Mouse (Mus musculus): Measurements from ENCODE around the gene Hmg20b.

The Hmg20b gene

DNA sequence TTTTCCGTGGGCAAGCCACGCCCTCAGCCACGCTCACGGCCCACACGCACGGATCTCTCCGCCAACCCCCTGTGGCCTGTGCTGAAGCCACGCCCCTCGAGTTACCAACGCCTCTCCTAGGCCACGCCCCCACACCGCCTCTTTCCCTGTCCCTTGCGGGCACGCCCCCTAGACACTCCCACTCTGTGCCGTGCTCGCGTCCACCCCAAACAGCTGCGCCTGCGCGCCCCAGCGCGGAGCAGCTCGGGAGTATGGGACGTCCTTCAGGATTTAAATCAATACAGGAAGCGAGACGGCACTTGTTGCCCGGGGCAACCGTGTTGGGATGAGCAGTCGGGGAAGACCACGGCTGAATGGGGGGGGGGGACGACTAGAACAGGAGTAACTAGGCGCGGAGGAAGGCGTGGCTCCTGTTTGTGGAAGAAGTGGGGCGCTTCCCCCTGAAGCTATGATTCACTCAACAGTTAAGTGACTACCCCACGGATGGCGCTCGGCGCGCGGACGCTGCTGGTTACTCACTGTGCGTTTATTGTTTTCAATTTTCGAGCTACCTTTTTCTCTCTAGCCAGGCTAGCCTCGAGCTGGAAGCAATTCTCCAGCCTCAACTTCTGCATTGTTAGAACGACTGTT, 28.4 kb upstream of the Hmg20b start:
- DNase-seq: peak; percentile 100

DNA sequence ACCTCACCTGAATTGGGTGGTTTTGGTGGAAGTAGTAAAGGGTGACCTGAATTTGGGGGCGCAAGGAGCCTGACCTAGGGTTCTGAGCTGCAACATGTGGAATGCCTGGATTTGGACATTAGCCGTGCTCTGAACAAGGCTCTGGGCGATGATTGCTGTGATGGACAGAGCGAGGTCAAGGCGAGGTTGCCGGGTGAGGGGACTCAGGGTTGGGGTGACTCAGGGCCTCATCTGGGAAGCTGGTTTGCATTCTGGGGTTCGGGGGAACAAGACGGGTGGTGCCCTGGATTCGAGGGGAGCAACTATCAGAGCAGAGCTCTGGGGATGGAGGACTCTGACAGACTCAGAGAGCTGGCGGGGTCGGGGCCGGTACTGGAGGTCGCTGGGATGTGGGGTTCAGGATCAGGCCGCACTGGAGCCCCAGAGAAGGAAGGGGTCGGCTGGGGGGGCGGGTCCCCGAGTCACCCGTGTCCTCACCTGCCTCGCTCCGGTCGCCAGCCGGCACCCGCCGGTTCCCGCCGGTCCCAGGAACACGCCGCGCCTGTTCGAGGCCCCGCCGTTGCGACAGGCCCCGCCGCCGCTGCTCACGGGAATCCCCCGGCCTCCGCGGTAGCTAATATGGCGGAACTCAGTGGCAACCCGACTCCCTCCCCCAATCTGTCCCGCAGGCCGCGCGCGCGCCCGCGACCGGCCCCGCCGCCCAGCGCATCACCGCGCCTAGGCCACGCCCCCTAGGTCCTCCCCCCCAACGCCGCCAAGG, 27.7 kb upstream of the Hmg20b start, which contains the start of gene Fzr1:
Gene Fzr1, minus strand, starts transcription at position 724 of the 760 bp plus-strand sequence.
- no peak for DNase-seq

DNA sequence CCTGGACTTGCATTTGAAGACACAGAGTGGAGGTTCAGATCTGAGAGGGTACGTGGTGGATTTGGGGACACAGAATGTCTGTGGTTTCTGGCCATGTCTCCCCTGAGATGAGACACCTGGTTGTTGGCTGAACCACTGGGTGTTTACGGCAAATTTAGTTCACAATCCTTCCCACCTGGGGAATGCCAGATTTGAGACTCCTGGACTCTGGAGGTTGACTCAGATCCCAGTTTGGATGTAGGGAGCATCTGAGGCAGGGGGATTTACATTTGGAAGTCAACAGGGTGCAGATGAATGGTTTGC, 27.0 kb upstream of the Hmg20b start:
- DNase-seq: no peak

DNA sequence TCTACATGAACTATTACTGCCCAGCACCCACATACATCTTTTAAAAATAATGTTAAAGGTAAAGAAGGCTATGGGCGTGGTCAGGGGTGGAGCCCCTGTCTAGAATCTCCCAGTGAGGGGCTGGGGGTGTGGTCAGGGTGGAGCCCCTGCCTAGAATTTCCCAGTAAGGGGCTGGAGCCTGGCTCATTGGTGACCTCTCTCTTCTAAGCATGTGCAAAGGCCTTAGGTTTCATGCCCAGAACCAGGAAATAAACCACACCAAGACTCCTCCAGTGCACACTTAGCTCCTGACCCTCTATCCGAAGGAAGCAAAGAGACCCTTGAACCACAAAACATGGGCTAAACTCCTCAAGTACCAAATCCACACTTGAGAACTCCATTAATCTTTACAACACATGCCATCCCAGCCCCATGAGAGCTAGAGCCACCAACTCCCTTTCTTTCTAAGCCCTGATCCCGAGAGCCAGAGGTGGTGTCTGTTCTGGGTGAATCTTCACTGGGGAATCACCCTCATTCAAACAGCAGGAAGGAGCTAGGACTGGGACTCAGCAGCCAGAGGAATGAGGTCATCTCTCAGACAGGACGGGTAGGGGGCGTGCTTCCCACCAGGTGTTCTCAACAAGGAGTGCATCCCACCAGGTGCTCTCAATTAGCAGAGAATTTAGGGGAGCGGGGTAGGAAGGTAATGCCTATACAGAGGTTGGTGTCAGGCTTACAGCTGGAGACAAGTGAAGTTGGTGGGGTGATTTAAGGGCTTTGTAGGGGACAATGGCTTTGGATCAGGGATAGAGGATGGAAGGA, 26.5 kb upstream of the Hmg20b start:
- no peak for DNase-seq

DNA sequence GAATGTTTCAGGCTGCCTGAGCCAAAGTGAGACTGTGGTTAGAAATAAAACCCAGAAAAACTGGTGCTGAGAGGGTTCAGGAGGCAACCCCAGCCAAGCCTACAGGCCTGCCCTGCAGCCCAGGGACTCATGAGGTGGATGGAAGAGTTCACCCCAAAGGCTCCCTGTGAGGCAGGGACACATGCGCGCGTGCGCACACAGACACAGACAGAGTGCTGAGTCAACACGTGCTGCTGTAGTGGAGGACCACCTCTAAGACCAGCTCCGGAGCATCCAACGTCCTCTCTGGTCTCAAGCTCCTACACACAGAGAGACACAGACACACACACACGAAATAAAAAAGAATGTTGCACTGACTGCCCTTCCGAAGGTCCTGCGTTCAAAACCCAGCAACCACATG, 25.0 kb upstream of the Hmg20b start:
- DNase-seq: no peak

DNA sequence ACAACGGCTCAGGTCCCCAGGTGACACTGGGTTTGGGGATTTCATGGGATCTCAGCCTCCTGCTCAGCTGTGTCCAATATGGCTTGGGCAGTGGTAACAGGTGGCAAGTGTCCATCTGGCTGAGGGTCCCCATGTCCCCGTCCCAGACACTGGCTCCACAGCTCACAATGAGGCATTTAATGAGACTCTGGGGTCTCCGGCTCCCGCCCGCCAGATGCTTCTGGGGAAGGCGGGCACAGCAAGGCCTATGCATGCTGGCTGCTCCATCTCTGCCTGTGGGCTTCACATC, 16.9 kb upstream of the Hmg20b start:
- DNase-seq: peak in 1 of 2 experiments; percentile 27

DNA sequence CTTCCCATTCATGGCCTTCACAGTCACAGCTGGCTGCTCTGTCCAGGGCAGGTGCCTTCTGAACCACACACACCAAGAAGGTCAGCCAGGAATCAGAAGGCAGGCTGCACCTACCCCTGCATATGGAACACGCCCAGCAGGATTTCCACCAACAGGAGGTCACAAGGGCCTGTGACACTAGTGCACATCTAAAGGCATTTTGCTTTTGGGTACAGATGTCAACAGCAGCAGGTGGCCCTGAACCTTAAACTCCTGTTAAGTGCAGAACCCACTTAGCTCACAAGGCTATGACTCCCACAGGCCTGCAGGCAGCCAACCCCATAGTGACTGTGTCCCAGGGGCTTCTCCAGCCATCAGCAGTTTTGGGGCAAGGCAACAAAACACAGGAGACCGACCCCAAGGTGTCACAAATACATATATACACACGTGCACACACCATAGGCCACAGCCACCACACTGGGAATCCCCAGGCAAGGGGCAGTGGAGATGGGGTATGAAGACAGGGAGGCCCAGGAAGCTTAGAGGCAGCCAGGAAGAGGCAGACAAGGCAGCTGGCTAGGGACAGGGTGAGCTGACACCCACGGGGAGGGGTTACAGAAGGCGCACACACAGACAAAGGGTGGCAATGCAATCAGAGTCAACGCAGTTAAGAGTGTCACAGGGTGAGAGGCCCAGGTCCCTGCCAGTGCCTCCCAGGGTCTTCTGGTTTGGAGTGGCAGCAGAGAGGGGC, 16.4 kb upstream of the Hmg20b start:
- DNase-seq: no peak

DNA sequence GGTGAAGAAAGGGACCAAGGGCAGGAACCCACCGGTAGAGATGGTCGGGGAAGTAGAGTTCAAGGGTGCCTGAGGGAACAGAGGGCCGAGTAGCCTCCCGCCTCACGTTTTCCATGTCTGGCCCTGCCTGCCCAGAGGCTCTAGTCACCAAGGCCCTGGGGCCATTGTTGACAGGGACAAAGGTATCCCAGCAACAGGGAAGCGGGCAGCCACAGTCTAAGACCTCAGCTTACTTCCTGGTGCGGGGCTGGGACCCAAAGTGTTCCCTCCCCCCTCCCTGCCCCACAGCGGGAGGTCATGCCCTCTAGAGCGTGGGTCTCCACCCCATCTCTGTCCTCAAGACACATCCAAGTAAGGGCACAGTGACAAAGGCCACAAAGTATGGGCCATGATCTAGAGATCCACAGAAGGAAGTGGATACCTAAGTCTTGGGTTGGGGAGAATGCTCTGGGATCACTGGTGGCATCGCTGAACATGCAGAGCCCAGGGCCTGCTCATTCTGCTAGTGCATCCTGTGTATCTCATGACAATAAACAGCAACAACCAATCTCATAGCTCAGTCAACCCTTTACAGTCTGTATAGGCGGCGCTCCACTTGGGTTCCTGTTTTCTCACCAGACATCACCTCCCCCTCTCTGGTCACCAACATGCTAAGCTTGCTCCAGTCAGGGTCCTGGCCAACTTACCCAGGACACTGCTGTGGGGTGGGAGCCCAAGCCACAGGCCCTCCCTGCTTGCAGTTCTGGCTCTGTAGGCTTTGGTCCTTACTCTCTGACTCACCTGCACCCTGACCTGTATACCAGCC, 15.6 kb upstream of the Hmg20b start, which contains the start of gene 4930404N11Rik:
Gene 4930404N11Rik, minus strand, starts transcription at position 145 of the 805 bp plus-strand sequence.
- DNase-seq: no peak

DNA sequence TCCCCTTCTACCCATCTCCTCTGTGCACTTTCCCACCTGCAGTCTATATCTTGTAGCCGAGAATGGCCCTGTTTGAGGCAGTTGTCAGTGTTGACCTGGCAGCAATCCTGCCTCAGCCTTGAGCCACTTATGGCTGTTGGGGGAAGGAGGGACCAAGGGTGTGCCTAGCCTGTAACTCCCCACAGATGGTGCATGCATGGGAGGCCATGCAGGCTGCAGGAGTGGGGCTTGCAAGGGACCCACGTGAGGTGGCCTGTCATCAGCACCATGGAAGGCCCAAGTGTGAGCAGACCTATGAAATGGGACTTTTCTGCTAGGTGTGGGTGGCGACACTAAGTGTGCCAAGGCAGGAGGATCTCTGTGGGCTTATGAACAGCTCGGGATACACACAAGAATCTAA, 14.8 kb upstream of the Hmg20b start:
- DNase-seq: no peak

DNA sequence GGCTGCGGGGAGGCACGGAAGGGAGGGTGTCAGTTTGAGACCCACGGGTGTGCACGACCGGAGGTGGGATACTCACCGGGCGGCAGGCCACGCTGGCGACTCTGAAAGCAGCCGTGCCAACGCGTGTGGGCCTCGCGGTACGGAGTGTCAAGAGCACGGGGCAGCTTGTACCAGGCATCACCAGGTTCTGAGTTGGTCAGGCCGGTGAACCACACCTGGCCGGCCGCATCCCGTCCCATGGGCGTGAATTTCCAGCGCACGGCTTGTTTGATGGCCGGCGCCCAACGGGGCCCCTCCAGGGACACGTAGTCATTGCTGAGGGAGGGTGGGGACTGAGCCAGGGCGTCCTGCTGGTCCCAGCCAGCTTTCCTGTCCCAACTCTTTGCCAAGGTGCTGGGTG, 14.4 kb upstream of the Hmg20b start:
- DNase-seq: no peak

DNA sequence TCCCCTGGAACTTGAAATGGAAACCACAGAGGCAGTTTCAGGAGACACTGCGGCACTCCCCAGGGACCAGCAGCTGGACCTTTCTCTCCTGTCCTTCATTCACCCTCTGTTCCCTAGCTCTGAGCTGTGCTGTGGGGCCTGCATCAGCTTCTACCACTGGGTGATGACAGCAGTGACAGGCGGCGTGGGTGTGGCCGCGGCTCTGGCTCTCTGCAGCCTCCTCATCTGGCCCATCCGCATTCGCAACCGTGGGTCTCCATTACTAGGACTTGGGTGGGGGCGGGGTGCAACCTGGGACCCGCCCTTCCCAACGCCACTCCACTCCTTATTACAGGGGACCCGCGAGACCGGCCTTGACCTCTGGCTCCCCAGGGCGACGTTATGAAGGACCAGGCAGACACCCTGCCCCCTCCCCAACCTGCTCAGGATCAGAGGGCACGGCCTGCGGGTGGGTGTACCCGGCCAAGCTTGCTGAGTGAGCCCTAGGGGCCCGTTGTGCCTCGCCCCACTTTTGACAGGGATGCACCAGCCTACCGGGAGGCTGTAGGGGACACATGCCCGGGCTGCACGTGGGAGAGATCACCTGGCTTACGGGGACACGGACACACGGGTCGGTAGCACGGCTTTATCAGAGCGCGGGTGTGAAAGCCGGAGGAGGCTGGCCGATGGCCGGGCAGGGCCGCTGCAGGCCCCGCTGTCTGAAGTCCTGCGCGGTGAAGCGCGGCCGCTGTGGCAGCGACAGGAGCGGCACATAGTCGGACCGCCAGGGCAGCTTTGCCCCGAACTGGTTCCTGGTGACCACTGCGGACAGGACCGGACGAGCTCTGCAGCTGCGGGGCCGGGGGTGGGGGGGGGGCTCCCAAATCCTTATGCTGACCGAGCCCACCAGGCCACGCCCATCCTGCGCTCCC, 13.4 kb upstream of the Hmg20b start:
- no peak for DNase-seq

DNA sequence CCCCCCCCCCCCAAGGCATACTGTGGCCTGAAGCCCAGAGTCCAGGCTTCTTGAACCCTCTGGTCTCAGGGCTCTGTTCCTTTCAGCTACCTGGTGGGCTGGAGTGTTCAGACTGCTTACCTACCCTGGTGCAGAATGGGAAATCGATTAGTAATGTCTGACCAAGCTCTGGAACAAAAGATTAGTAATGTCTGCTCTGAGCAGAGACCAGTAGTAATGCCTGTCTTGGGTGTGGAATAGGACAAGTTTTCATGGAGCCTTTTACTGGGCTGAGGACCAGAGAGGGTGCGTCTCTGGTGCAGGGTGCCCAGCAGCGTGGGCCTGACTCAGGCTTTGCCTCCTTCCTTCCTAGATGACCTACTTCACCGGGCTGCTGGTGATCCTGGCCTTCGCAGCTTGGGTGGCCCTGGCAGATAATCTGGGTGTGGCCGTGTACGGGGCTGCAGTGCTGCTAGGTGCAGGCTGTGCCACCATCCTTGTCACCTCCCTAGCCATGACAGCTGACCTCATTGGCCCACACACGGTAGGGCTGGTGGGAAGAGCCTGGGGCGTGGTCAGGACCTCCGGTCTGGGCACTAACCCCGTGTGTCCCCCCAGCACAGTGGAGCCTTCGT, 12.2 kb upstream of the Hmg20b start:
- no peak for DNase-seq

DNA sequence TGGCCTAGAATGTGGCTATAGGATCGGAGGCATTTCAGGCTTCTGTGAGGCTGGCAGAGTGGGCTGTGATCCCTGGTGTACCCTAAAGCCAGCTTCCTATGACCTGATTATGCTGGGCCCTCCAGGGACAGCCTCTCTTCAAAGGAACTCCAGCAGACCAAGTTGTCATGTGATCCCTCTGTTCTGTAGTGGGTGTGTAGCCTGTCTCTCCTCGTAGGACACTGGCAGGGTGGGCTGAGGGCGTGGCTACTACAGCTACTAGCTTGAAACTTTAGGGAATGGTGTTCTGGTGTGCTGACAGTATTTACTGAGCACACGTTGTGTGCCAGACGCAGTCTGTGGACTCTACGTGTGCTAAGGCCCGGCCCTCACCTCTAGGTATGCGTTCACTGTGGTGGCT, 10.4 kb upstream of the Hmg20b start:
- no peak for DNase-seq

DNA sequence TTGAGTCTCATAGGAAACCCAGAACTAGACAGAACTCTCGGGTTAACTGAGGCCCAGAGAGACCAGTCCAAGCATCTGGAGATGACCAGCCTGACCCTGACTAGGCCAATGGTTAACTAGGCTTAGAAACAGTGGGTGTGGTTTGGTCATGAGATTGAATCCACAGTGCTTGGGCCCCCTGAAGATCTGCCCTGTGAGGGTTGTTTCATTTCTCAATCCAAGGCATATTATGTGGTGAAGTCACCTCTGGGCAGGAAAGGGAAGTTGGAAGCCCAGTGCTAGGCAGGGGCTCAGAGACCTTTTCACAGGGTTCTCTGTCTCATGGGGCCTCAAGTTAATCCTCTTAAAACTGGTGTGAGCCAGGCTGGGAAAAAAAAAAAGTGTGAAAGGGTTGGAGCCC, 8.6 kb upstream of the Hmg20b start:
- DNase-seq: no peak

DNA sequence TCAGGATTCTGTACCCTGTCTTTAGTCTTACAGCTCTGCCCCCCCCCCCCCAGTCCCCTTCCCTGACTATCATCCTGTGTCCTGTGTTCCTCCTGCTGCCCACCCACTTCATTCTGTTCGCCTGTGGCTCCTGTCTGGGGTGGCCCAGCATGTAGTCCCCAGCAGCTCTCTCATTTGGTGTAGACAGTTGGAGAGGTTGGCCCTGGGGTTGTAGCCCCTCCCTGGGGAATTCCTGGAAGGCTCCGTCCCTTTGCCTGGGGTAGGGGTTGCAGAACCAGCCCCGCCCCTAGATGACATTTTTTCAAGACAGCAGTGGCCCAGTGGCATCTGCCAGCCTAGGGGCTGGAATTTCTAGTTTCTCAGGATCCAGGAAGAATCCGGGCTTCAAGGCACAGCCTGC, 7.9 kb upstream of the Hmg20b start:
- DNase-seq: no peak

DNA sequence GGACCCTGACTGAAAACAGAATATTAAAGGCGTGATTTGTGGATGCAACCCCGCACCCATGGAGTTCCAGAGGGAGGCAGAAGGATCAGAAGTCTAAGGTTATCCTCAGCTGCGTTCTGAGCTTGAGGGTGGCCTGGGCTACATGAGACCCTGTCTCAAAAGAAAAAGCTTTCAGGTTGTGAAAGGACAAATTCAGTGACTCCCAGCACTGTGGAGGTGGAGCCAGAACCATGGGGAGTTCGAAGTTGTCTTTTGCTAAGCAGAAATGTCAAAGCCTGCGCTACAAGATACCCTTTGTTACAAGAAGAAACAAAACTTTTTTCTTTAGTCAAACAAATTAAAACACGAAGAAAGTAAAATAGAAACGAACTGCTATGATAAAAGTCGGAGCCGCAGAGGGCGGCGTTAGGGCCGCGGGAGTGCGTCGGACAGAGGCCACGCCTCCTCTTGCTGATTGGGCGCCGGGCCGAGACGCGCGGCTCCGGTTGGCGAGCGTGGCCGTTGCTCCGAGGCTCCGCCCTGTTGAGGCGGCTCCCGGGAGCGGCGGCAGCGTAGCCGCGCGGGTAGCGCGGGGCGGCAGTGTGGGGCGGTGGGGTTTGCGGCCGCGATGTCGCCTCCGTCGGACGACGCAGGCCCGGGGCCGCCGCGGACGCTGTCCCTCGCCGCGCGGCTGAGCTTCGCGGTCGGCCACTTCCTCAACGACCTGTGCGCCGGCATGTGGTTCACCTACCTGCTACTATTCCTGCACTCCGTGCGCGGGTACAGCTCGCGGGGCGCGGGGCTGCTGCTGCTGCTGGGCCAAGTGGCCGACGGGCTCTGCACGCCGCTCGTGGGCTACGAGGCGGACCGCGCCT, 6.9 kb upstream of the Hmg20b start, which contains the start of gene Mfsd12:
Gene Mfsd12, plus strand, starts transcription at position 501 of the 854 bp plus-strand sequence.
- DNase-seq: peak; percentile 97

DNA sequence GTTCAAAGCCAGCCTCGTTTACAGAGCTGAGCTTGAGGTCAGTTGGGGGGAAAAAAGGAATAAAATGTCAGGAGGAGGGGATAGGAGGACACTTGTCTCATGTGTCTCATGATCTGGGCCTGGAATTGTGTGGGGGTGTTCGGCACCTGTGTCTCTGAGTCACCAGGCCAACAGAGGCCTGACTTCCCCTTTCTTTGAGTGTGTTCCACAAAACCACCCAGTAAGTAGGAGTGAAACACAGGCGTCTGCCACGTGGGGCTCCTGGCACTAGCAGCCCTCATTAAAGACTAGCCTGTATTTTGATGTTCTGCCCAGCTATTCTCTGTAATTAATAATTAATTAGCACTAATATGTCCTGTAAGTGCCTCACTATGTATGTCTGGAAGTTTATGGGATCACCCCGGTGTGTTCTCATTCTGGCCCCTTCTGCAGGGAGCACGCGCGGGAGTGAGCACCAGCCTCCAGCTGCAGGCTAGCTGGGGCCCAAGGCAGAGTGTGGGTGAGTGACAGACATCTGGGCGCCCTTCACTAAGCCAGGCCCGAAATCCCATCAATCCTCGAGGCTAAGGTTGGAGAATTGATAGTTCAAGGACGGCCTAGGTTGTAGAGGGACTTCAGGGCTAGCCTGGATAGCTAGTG, 6.2 kb upstream of the Hmg20b start:
- DNase-seq: no peak

DNA sequence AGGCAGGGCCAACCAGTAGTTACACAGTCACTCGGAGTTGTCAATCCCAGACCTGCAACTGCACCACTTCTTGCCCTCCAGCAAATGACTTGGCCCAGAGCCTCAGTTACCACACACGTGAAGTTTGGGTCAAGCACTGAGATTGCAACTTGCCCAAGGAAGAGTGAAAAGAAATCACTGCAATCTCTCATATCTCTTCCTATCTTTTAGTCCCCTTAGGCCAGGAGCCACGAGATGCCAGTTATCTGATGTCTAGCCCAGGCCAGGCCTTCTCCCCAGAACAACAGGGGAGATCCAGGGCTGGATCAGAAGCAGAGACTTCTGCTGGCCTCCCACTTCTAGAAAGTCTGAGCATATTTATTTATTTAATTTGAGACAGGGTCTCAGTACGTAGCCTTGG, 5.3 kb upstream of the Hmg20b start:
- DNase-seq: no peak

DNA sequence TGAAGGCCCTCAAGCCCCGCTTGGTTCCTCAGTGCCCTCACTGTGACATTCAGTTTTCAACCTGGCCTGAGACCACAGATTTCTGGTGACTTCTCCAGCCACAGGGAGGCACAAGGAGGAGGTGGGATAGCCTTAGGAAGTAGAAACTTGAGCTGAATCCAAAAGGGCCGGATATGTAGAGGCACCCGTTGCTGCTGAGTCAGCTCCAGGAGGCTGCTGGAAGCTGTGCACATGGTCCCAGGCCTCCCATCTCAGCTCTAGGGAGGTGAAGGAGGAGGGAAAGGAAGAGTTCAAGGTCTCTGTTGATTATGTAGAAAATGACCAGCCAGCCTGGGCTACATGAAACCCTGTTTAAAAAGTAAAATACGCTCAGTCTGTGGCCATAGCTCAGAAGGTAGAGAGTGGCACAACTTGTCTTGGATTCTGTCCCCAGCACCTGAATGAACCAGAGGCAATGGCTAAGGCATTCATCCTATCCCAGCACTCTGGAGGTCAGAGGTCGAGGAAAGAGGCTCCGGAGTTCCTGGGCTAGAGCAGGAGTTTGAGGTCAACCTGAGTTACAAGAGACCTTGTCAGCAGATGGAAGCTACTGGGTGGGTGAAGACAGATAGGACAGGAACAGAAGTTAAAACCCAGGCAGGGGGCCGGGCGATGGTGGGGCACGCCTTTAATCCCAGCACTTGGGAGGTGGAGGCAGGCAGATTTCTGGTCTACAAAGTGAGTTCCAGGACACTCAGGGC, 4.6 kb upstream of the Hmg20b start:
- DNase-seq: no peak
